Mouse (Mus musculus): Measurements from ENCODE around the gene Hfe. TPM values are rescaled to one million over a fixed set of nuclear protein-coding genes. Genes with fewer than 3 reads are reported as not detected.
A peak's percentile ranks its signal among the peaks of the same experiment; 100 is the strongest.
"Not testable (repeated sequence)": the region's sequence is repeated elsewhere in the genome, so short reads cannot be mapped to it uniquely, and the experiment has no call there.

Hfe gene
- polyA plus RNA-seq, 1 experiment from 2014 or later, result 26.3 TPM

DNA sequence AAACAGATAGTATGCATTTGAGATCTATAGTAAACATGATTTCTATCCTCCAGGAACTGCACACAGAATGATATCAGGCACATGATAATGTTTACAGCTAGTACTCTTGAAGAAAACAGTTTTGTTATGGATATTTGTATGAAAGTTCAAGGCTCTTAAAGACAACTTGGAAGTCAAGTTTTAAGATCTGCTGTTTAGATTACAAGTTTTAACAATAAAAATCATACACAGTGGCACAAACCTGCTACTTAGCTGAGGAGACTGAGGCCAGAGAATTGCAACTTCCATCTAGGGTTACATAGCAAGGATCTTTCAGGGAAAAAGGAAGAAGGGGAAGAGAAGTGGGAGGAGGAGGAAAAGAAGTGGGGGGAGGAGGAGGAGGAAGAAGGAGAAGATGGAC, 44.3 kb upstream of the Hfe start:
- TF ChIP-seq CTCF (IDR thresholded peaks at IDR 0.05) (no peak), EP300 (IDR thresholded peaks at IDR 0.05) (no peak)
- Histone ChIP-seq H3K4me2 (replicated peaks; ENCODE audit: low read depth, low read length) (no peak overlapping the region), H3K4me1 (ENCODE audit: insufficient read depth, low read depth, low read length) (no peaks in the 10 kb centered on the region; the same call in 1 of the 2 replicates), H3K36me3 (ENCODE audit: insufficient read depth, low read length) (no peaks in the 10 kb centered on the region), H3K4me3 (ENCODE audit: low read depth, low read length) (no peak overlapping the region), H3K9ac (replicated peaks; ENCODE audit: low read depth) (no peak overlapping the region), H3K9me3 (ENCODE audit: low read length) (no peaks in the 10 kb centered on the region), H3K27ac (ENCODE audit: low read length) (no peak overlapping the region), H3K27me3 (replicated peaks; ENCODE audit: insufficient read depth, low read length) (no peaks in the 10 kb centered on the region)
- ATAC-seq, result no peak
- DNase-seq (ENCODE audit: low spot score), result no peak

DNA sequence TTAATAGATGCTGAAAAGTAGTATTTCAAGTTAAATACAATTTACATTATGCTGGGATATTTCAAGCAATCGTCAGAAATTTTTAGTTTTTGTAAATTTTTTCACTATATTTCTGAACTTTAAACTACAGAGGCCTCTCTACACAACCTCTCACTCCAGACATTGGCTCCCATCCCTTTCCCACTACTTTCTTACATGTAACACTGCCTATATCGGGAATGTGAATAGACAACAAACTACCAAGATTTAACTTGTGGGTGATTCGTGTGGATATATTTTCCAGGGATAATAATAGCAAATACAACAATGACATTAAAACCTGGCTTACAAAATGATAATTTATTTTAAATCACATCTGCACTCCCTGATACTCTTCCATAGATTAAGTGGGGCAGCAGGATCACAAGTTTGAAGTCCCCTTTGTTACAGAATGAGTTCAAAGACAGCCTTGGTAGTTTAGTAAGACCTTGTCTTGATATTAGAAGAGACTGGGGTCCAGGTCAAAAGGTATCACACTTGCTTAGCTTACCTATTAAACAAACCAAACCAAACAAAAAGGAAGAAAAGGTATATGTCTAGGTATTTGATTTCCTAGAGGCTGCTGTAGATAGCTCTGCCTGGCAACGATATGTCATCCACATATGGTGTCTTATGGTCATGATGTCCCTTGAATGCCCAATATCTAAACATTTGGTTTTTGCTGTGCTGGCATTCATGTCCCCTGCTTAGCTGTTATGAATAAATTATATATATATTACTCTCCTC, 42.8 kb upstream of the Hfe start:
- H3K4me2 ChIP-seq (replicated peaks; ENCODE audit: low read depth, low read length), result no peak overlapping the region
- no peak for TF ChIP-seq CTCF (IDR thresholded peaks at IDR 0.05)
- no peak for TF ChIP-seq EP300 (IDR thresholded peaks at IDR 0.05)
- no peak overlapping the region for H3K4me3 ChIP-seq (ENCODE audit: low read depth, low read length)
- H3K27ac ChIP-seq (ENCODE audit: low read length), result no peak overlapping the region
- no peak overlapping the region for H3K9ac ChIP-seq (replicated peaks; ENCODE audit: low read depth)
- 38% methylated on average over 4 of the region's 4 CpGs for WGBS
- H3K9me3 ChIP-seq (ENCODE audit: low read length), result no peaks in the 10 kb centered on the region
- no peaks in the 10 kb centered on the region; the same call in 1 of the 2 replicates for H3K4me1 ChIP-seq (ENCODE audit: insufficient read depth, low read depth, low read length)
- no peaks in the 10 kb centered on the region for H3K36me3 ChIP-seq (ENCODE audit: insufficient read depth, low read length)
- DNase-seq (ENCODE audit: low spot score) (no peak), ATAC-seq (no peak)
- H3K27me3 ChIP-seq (replicated peaks; ENCODE audit: insufficient read depth, low read length), result no peaks in the 10 kb centered on the region

DNA sequence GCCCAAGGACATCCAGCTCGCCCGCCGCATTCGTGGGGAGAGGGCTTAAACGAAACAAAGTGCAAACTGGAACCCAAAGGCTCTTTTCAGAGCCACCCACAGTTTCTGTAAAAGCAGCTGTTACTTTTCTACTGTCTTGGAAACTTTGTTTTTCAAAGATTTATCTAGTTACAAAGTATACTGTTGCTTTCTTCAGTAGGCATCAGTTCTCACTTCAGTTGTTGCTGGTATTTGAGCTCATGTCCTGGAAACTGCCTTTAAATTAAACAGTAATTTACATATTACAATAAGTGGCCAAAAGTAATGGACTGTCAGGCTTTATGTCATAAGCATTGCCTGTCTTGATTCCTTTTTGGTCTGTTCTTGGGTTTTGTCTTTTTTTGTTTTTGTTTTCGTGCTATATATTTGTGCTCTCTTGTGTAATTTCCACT, 42.1 kb upstream of the Hfe start:
- no peak overlapping the region for H3K4me3 ChIP-seq (ENCODE audit: low read depth, low read length)
- H3K9me3 ChIP-seq (ENCODE audit: low read length), result no peaks in the 10 kb centered on the region
- DNase-seq (ENCODE audit: low spot score), result no peak
- no peaks in the 10 kb centered on the region for H3K27me3 ChIP-seq (replicated peaks; ENCODE audit: insufficient read depth, low read length)
- WGBS, result 2% methylated on average over 6 of the region's 6 CpGs
- no peaks in the 10 kb centered on the region for H3K36me3 ChIP-seq (ENCODE audit: insufficient read depth, low read length)
- TF ChIP-seq EP300 (IDR thresholded peaks at IDR 0.05) (no peak), CTCF (IDR thresholded peaks at IDR 0.05) (no peak)
- ATAC-seq, result no peak
- no peak overlapping the region for H3K27ac ChIP-seq (ENCODE audit: low read length)
- H3K4me1 ChIP-seq (ENCODE audit: insufficient read depth, low read depth, low read length), result no peaks in the 10 kb centered on the region; the same call in 1 of the 2 replicates
- H3K4me2 ChIP-seq (replicated peaks; ENCODE audit: low read depth, low read length), result peak overlapping the region; percentile 19; the same call in 1 of the 2 replicates
- no peak overlapping the region for H3K9ac ChIP-seq (replicated peaks; ENCODE audit: low read depth)

DNA sequence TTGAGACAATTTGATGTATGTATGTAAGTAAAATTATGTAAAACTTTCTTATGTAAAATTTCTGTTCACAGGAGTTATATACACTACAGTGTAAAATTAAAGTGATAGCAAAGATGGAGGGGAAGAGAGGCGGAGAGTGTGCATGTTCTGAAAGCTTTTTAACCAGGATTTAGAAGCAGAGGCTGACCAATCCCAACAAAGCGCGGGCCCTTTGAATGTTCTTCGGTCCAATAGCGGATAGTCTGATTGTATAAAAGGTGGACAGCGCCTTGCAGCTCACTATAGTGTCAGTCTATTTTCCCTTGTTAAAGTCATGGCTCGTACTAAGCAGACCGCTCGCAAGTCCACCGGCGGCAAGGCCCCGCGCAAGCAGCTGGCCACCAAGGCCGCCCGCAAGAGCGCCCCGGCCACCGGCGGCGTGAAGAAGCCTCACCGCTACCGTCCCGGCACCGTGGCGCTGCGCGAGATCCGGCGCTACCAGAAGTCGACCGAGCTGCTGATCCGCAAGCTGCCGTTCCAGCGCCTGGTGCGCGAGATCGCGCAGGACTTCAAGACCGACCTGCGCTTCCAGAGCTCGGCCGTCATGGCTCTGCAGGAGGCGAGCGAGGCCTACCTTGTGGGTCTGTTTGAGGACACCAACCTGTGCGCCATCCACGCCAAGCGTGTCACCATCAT, 41.5 kb upstream of the Hfe start, which contains the start of gene Hist1h3b:
Hist1h3b (plus strand) TSS at position 201 of the 675 bp plus-strand sequence.
- DNase-seq (ENCODE audit: low spot score) (peak; percentile 91), ATAC-seq (peak; percentile 62)
- Histone ChIP-seq H3K4me2 (replicated peaks; ENCODE audit: low read depth, low read length) (peak within 1 kb of the TSS; percentile 62), H3K27ac (ENCODE audit: low read length) (peak within 1 kb of the TSS; percentile 89), H3K4me3 (ENCODE audit: low read depth, low read length) (peak within 1 kb of the TSS; percentile 31)
- H3K36me3 ChIP-seq (ENCODE audit: insufficient read depth, low read length); H3K9ac ChIP-seq (replicated peaks; ENCODE audit: low read depth); H3K4me1 ChIP-seq (ENCODE audit: insufficient read depth, low read depth, low read length); H3K27me3 ChIP-seq (replicated peaks; ENCODE audit: insufficient read depth, low read length); H3K9me3 ChIP-seq (ENCODE audit: low read length): not testable (repeated sequence)
- WGBS, result 1% methylated on average over 14 of the region's 47 CpGs

DNA sequence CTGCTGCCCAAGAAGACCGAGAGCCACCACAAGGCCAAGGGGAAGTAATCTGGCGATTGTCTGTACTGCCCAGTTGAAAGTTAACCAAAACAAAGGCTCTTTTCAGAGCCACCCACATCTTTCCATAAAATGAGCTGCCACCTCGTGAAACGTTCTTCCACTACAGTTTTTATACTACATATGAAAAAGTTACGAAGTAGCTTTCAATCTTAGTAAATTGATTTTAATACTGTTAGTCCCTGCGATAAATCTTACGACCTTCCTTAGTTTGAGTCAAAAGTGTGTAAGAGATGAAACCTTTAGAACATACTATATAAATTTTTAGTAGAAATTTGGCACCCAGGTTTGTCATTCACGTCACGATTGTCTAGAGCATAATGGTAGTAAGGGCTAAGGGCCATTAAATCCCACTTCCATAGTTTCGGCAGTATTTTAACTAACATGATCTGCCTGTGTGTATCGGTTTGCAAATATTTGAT, 40.9 kb upstream of the Hfe start:
- peak overlapping the region; percentile 73 for H3K27ac ChIP-seq (ENCODE audit: low read length)
- ATAC-seq (no peak), DNase-seq (ENCODE audit: low spot score) (no peak)
- H3K36me3 ChIP-seq (ENCODE audit: insufficient read depth, low read length), result no peaks in the 10 kb centered on the region
- H3K4me1 ChIP-seq (ENCODE audit: insufficient read depth, low read depth, low read length), result no peaks in the 10 kb centered on the region; the same call in 1 of the 2 replicates
- no peaks in the 10 kb centered on the region for H3K27me3 ChIP-seq (replicated peaks; ENCODE audit: insufficient read depth, low read length)
- peak overlapping the region; percentile 62 for H3K4me2 ChIP-seq (replicated peaks; ENCODE audit: low read depth, low read length)
- no peak overlapping the region for H3K9ac ChIP-seq (replicated peaks; ENCODE audit: low read depth)
- peak overlapping the region; percentile 31; the same call in 1 of the 2 replicates for H3K4me3 ChIP-seq (ENCODE audit: low read depth, low read length)
- H3K9me3 ChIP-seq (ENCODE audit: low read length), result no peaks in the 10 kb centered on the region
- under 1% methylated on average over 11 of the region's 11 CpGs for WGBS
- no peak for TF ChIP-seq EP300 (IDR thresholded peaks at IDR 0.05)

DNA sequence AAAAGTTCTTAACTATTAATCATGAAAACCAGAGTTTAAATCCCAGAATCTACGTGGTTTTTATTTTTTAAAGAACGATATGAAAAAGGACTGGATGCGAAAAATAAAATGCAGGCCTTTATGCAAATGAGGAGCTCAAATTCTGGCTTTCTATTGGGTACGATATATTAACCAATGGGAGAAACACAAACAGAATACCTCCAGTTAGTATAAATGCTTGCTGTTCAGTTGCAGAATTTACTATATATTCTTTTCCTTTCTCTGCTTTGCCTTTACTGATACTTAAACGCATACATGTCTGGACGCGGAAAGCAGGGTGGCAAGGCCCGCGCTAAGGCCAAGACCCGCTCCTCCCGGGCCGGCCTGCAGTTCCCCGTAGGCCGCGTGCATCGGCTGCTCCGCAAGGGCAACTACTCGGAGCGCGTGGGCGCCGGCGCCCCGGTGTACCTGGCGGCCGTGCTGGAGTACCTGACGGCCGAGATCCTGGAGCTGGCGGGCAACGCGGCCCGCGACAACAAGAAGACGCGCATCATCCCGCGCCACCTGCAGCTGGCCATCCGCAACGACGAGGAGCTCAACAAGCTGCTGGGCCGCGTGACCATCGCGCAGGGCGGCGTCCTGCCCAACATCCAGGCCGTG, 40.3 kb upstream of the Hfe start, which contains the start of gene Hist1h2ab:
Hist1h2ab (plus strand) TSS at position 288 of the 639 bp plus-strand sequence.
- Histone ChIP-seq H3K27ac (ENCODE audit: low read length) (peak within 1 kb of the TSS; percentile 89), H3K4me2 (replicated peaks; ENCODE audit: low read depth, low read length) (peak within 1 kb of the TSS; percentile 62), H3K4me3 (ENCODE audit: low read depth, low read length) (peak within 1 kb of the TSS; percentile 31)
- DNase-seq (ENCODE audit: low spot score) (peak; percentile 93), ATAC-seq (peak; percentile 45)
- not testable (repeated sequence) for H3K27me3 ChIP-seq (replicated peaks; ENCODE audit: insufficient read depth, low read length); H3K9me3 ChIP-seq (ENCODE audit: low read length); H3K36me3 ChIP-seq (ENCODE audit: insufficient read depth, low read length); H3K9ac ChIP-seq (replicated peaks; ENCODE audit: low read depth); H3K4me1 ChIP-seq (ENCODE audit: insufficient read depth, low read depth, low read length)
- WGBS, result under 1% methylated on average over 25 of the region's 47 CpGs
- TF ChIP-seq CTCF (IDR thresholded peaks at IDR 0.05) (0 out of 2 replicates have a peak, but pooled peaks have one; percentile 16), EP300 (IDR thresholded peaks at IDR 0.05) (peak; percentile 64)
